ENCODE assay signal across 22 mouse cellular contexts in the genomic region with DNA sequence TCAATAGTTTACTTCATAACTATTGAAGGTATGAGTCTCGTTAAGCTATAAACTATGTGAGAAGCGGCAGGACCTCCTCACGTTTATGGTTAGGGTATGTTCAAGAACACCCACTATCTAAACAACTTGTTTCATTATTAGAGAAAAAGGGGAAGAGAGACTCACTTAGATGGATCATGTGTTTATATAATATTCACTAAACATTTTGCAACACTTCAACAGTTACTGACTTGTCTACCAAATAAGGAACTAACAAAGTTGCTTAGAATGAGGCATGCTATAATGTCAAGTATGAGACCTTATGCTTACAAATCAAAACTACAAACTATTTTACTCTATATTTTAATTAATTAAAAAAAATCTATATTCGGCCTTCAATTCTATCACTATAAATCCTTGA.
"Had no signal": no experiment of that assay in that cellular context is flagged by ENCODE, and none has a peak within 500 bp of the region (broad histone marks: within the 10 kb centered on the region; RNA-seq: fewer than 3 reads in every experiment).

No protein-coding gene starts in this region.

- H3K4me1 ChIP-seq: intestine, embryonic 15.5 days; limb, embryonic 10.5 days; limb, embryonic 13.5 days; midbrain, embryonic 12.5 days; midbrain, embryonic 15.5 days; neural tube, embryonic 13.5 days had no signal

- ATAC-seq: intestine, embryonic 15.5 days; liver, postnatal 0 days; midbrain, embryonic 15.5 days had no signal

- H3K4me2 ChIP-seq: intestine, embryonic 15.5 days; limb, embryonic 13.5 days; lung, embryonic 14.5 days; midbrain, embryonic 12.5 days; midbrain, embryonic 15.5 days; neural tube, embryonic 13.5 days had no signal

- H3K27me3 ChIP-seq: intestine, embryonic 15.5 days; limb, embryonic 13.5 days; midbrain, embryonic 12.5 days; midbrain, embryonic 15.5 days; neural tube, embryonic 13.5 days had no signal

- DNase-seq: kidney, adult 11 months; kidney, adult 9 months; kidney, postnatal 14 days; kidney, postnatal 4 days; liver; liver, postnatal 0 days; lung, embryonic 14.5 days; lung, postnatal 10 days; lung, postnatal 36 days; right cerebral cortex, postnatal 4 days; thymus, adult 2 months; thymus, postnatal 14 days; thymus, postnatal 4 days had no signal

- H3K9me3 ChIP-seq: intestine, embryonic 15.5 days; limb, embryonic 10.5 days; limb, embryonic 13.5 days; midbrain, embryonic 12.5 days; midbrain, embryonic 15.5 days; neural tube, embryonic 13.5 days had no signal

- H3K4me3 ChIP-seq: intestine, embryonic 15.5 days; limb, embryonic 10.5 days; limb, embryonic 13.5 days; midbrain, embryonic 12.5 days; midbrain, embryonic 15.5 days; myocyte; neural tube, embryonic 13.5 days had no signal

- H3K9ac ChIP-seq: intestine, embryonic 15.5 days; limb, embryonic 13.5 days; liver, embryonic 14.5 days; liver, postnatal 0 days; lung, embryonic 14.5 days; midbrain, embryonic 12.5 days; midbrain, embryonic 15.5 days; neural tube, embryonic 13.5 days had no signal

- H3K27ac ChIP-seq: intestine, embryonic 15.5 days; limb, embryonic 10.5 days; limb, embryonic 13.5 days; liver, embryonic 14.5 days; midbrain, embryonic 12.5 days; midbrain, embryonic 15.5 days; neural tube, embryonic 13.5 days; stomach, postnatal 0 days had no signal
